Mouse (Mus musculus) gastrocnemius, postnatal 10 days (tissue): Measurements from ENCODE around the gene Ccdc9. TPM values are rescaled to one million over a fixed set of nuclear protein-coding genes. Genes with fewer than 3 reads are reported as not detected.

Experiments
- DNase-seq: peaks from one replicate; pipeline ENCODE4 v3.0.0; 2021; ENCODE audit warnings: mixed read lengths
- long read RNA-seq, 2 experiments: library from polyadenylated mRNA; stranded (forward); transcript quantifications; one replicate each; pipeline ENCODE4 v2.0.0; 2021
- total RNA-seq, 2 experiments: library from RNA; stranded (reverse); gene quantifications; 2 replicates each; pipeline ENCODE4 v1.2.3; 2021

The Ccdc9 gene
- total RNA-seq, result 10 to 100 TPM; 34.0 to 47.6 TPM
- long read RNA-seq, experiment 1, partial matches to known transcripts, result 15 of 32 reads
- long read RNA-seq, experiment 1, other reads (novel, unspliced or antisense), result 16 of 32 reads
- long read RNA-seq, experiment 2, partial matches to known transcripts, result 10 of 25 reads
- long read RNA-seq, experiment 2, other reads (novel, unspliced or antisense), result 15 of 25 reads

DNA sequence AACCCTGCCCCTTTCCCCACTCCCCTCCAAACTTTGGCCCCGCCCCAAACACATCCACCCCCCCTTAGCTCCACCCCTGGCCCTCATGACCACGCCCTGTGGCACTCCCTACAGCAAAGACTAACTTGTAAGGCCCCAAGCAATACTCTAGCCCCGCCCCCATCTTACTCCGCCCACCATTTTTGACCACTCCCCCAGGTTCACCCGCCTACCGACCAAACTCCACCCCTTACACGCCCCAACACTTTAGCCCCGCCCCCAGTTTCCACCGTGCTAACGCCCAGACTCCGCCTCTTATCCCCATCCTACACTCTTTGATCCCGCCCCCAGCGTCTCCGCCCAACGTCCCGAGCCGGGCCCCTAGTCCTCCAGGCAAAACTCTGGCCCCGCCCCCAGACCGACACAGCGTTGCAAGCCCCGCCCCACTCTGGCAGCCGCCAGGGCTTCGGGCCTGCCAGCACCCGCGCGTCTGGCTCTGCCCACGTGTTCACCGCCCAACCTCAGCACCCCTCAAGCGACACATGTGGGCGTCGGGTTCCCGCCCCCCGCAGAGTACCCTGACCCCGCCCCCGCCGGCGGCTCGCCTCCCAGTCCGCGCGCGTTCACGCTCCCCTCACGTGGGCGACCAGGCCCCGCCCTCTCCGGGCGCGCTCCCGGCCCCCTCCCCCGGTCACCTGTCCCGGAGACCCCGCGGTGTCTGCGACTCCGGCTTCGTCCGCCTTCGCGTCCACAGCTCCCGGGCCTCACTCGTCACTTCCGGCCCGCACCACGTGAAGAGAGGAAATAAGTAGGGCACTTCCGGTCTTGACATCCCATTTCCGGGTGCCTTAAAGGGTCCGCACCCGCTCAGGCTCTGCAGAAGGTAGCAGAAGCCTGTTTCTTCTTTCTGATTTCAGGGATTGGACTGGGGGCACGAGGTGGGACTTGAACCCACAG, at the start of gene Ccdc9:
Gene Ccdc9 (minus strand): TSS at position 770 of the 936 bp plus-strand sequence.
- peak; percentile 100 for DNase-seq

DNA sequence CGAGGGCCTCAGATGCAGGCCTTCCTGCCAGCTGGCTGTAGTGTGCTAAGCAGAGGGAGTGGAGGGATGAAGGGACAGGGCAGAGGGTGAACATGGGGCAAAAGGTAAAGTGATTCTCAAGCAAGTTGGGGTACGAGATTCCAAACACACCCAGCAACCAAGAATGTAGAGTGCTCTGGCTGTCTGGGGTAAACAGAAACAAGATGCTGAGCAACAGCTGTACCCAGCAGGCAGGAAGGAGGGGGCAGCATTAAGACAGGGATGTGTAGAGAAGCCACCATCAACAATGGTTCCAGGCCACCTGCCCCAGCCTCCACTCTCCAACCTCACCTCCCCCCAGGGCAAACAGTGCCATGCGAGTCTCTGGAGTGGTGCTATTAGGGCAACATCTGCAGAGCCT, 42.6 kb upstream of the Ccdc9 start:
- DNase-seq, result no peak

DNA sequence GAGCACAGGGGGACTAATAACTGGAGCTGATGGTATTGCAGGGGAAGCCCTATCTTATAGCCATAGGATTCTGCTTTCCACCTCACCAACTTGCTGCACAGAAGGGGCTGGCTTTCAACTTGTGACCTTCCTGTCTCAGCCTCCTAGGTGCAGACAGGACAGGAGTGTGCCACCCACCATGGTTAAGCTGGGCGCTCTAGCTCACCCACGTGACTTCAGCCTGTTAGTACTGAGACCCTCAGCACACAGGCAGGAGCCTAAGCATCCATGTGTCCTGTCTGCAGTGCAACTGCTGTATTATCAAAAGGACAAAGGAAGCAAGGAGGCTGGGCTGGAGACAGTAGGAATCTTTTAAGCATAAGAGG, 40.0 kb upstream of the Ccdc9 start:
- no peak for DNase-seq

DNA sequence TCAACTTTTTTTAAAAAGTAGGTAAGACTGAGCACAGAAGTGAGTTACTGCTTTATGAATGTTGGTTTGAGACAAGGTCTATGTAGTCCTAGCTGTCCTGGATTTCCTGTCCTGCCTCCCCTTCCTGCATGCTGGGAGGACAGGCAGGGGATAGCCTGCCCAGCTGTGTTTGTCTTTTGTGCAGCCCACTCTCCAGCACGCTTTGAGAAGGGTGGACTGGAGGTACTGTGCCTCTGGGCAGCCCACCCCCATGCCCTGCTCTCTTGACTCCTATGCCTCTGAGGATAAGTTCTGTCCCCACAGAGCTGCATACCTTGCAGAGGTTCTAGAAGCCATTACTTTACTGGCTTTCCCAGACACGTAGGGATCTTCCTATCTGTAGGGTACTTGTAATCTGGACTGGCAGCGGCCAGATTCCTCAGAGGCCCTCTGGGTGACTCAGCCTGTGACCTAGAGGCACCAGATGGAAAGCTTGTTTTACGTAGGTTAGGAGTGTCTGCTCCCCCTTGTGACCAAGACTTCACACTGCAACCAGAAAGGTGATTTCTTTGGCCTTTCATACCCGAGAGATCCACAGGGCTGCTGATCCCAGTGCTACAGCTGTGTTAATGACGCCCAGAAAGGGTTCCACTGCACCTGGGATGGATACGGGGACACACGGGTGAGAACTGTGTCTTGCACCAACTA, 39.5 kb upstream of the Ccdc9 start:
- peak; percentile 49 for DNase-seq

DNA sequence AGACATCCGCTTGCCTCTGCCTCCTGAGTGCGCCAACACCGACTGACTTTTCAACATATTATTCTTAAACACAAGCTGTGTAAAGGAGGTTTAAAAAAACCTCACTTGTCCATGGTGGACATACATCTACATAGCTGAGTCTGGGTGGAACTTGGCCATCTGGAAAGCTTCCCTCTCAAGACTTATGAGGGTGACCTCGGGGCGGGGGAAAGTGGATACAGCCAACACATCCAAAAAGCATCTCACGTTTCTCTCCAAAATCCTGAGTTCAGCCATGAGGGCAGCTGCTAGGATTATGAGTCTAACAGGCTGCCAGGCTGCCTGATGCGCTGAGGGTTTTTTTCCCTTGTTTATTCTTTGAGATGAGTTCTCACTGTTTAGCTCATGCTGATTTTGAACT, 38.1 kb upstream of the Ccdc9 start:
- DNase-seq, result peak; percentile 15

GRCm38 (mm10) chr7:16320479-16320878, 33.9 kb upstream of the Ccdc9 start:
- DNase-seq, result no peak

DNA sequence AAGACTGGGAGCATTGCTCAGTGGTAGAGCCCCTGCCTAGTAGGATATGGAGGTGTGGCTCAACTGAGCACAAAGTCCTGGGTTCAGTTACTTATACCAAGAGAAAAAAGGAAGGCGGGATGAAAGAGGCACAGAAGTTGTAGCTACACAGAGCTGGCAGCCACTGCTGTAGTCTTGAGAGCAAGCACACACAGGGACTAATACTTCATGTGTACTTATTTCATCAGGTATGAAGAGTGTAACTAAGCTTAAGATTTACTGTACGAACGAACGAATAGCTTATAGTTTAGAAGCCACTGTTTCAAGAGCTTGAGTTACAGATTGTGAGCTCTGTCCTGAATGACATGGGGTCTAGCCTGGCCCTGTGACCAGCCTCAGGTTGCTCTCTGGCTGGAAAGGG, 32.6 kb upstream of the Ccdc9 start:
- DNase-seq, result no peak

GRCm38 (mm10) chr7:16317094-16317493, 30.5 kb upstream of the Ccdc9 start:
- DNase-seq, result no peak

DNA sequence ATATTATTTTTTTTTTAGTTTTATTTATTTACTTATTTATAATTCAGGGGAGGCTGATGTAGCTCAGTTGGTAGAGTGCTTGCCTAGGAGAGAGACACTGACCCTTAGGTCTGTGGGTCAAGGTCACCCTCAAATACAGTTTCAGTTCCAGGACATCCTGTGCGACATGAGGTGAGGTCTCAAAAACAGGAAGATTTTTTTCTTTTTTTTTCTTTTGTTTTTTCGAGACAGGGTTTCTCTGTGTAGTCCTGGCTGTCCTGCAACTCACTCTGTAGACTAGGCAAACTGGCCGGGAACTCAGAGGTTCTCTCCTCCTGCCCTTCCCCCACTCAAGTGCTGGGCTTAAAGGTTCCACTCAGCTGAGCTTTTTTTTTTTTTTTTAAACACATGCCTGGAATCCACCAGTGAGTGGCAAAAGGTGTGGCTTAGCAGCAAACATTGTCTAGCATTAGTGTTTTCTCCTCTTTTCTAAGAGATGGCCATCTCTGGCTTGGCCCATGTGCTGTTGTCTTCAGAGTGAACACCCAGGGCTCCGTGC, 28.7 kb upstream of the Ccdc9 start:
- DNase-seq, result no peak

DNA sequence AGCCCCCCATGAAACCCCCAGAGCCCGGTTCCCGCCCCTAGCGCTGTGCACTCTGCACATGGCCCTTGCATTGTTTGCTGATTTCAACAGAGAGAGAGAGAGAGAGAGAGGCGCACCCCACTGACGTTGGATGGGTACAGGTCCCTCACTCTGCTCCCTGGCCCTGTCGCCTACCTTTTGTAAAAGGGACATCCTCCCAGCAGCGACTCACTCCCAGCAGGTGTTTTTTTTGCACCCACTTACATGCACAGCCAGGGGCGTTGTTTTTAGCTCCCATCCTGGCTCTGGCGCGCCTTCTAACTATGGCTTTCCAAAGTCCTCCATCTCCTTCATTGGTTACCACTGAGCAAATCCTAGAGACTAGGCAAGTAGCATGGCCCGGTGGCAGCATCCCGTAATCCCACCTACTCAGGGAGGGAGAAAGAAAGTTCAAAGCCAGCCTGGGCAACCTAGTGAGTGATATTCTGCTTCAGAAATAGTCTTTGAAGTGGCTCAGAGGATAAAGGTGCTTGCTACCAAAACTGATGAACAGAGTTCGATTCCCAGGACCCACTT, 27.7 kb upstream of the Ccdc9 start:
- no peak for DNase-seq

GRCm38 (mm10) chr7:16313481-16314220, 27.1 kb upstream of the Ccdc9 start:
- DNase-seq, result peak; percentile 91

DNA sequence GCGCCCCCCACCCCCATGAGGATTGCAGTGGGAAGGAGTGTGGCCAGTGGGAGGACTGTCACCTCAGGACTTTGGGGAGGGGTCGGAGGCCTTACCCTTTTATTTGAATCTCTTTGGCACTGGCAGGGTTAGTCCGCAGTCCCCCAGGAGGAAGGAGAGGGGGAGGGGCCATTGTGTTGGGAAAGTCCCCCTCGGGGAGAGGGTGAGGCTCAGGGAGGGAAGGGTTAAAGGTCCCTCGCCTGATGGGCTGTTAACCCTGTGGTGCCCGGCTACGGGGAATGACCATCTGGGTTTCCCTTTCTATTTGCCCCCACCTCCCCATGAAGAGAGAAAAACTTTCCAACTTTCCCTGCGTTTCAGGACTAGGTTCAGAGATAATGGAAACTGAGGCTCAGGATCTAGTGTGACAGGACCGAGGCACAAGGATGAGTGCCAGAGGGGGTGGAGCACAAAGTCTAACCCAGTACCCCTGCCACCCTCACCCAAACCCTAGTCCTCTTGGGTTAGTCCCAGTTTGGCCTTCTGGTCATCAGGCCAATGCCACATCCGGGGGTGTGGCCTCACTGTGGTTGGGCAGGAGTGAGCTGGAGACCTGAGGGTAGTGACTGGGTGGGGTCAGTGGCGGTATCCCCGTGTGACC, 26.2 kb upstream of the Ccdc9 start:
- DNase-seq, result peak; percentile 74

- DNase-seq, result peak; percentile 58
These were observed 25.5 kb upstream of the Ccdc9 start for GRCm38 (mm10) chr7:16312011-16312671.

GRCm38 (mm10) chr7:16311453-16312004, 24.9 kb upstream of the Ccdc9 start:
- DNase-seq, result no peak

GRCm38 (mm10) chr7:16310521-16311452, 24.2 kb upstream of the Ccdc9 start:
- peak; percentile 34 for DNase-seq

- peak; percentile 90 for DNase-seq
These were observed 23.5 kb upstream of the Ccdc9 start for GRCm38 (mm10) chr7:16310020-16310520.

GRCm38 (mm10) chr7:16309318-16310019, 22.9 kb upstream of the Ccdc9 start:
- DNase-seq, result peak; percentile 91
